Mouse (Mus musculus) kidney, adult 2 months (tissue): ENCODE data around the gene Fam169a.
A peak's percentile ranks its signal among the peaks of the same experiment; 100 is the strongest.

Experiments used
- CTCF ChIP-seq: fragments of 200-500 bp; conservative IDR thresholded peaks from 2 replicates; pipeline ENCODE4 v1.5.1; 2011; ENCODE audit warnings: low read depth, mild to moderate bottlenecking, control low read depth, low read length, moderate library complexity, mixed read lengths; ENCODE audit not compliant: insufficient read depth, insufficient read length
- POLR2A ChIP-seq: fragments of 200-500 bp; IDR thresholded peaks from one replicate; pipeline ENCODE4 v1.6.1; 2011; ENCODE audit warnings: low read depth, low read length, control low read depth

DNA sequence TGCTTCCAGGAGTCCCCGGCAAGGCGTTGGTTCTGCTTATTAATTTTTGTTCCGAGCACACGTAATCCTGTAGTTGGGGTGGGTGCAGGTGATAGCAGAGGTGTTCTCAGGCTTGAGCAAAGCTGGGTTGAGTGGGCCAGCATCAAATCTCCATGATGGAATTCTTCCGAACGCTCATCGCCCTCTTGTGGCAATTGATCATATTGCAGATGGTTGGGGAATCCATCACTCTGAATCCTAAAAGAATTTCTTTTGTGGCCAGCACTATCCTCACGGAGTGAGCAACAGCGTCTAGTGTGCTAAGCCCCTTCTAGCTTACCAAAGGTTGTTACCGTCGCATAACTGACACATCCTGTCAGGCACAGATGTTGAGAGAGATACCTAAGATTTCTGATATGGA is 14.4 kb upstream of the Fam169a start:
- TF ChIP-seq CTCF: peak; percentile 68
- no peak for TF ChIP-seq POLR2A
